Mouse (Mus musculus): ENCODE measurements around the gene Adgrg6. TPM values are rescaled to one million over a fixed set of nuclear protein-coding genes. Genes with fewer than 3 reads are reported as not detected.

The Adgrg6 gene
- polyA plus RNA-seq, 1 experiment from 2014 or later, result 1.0 TPM

DNA sequence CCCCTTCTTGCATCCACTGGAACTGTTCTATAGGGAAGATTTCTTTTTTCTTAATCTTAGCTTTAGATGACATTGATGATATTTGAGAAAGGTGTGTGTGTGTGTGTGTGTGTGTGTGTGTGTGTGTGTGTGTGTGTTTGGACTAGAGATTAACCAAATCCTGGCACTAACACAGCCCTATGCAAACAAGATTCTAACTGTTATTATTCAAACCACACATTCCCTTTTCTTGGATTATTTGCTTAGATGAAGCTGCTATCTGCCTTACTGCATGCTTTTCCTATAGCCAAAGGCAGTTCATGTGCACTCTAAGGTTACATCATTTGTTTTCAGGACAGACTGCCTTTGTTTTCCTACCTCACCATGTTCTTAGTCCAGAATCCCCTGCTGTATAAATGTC lies 25.7 kb upstream of the Adgrg6 start:
- H3K4me1 ChIP-seq (replicated peaks; ENCODE audit: control insufficient read depth, insufficient read depth, low read length), result no peaks in the 10 kb centered on the region
- no peaks in the 10 kb centered on the region for H3K27me3 ChIP-seq (replicated peaks; ENCODE audit: control insufficient read depth, insufficient read depth, low read length)
- H3K36me3 ChIP-seq (ENCODE audit: control insufficient read depth, insufficient read depth), result no peaks in the 10 kb centered on the region
- H3K4me3 ChIP-seq (ENCODE audit: low read depth, low read length), result no peak overlapping the region
- no peak overlapping the region for H3K27ac ChIP-seq (ENCODE audit: low read depth, low read length)
- TF ChIP-seq CTCF (IDR thresholded peaks at IDR 0.05; ENCODE audit: low read depth), result no peak
- no peak overlapping the region for H3K9ac ChIP-seq (ENCODE audit: low read depth, low read length)
- ATAC-seq, result no peak
- no peaks in the 10 kb centered on the region for H3K9me3 ChIP-seq (ENCODE audit: control insufficient read depth)
- no peak overlapping the region for H3K4me2 ChIP-seq (replicated peaks; ENCODE audit: low read depth)

DNA sequence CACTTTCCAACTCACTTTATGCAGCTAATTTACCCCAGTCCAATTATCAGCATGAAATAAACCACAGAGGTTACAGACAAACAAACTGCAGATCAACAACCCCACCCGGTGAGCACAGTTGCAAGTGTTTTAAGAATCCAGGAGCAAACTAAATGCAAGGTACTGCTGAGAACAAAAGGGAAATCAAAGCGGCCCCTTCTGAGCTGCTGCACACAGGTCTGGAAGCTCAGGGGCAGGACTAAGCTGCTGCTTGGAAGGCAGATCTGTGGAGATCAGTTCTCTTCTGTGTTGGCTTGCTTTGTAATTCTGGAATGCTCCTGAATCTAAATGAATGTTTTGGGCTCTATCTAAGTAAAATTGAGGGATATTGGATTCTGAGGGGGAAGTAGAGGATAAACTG lies 25.2 kb upstream of the Adgrg6 start:
- no peak for TF ChIP-seq CTCF (IDR thresholded peaks at IDR 0.05; ENCODE audit: low read depth)
- WGBS, result 14% methylated on average over 2 of the region's 2 CpGs
- H3K4me1 ChIP-seq (replicated peaks; ENCODE audit: control insufficient read depth, insufficient read depth, low read length), result no peaks in the 10 kb centered on the region
- H3K27me3 ChIP-seq (replicated peaks; ENCODE audit: control insufficient read depth, insufficient read depth, low read length), result no peaks in the 10 kb centered on the region
- H3K9ac ChIP-seq (ENCODE audit: low read depth, low read length), result no peak overlapping the region
- H3K36me3 ChIP-seq (ENCODE audit: control insufficient read depth, insufficient read depth), result no peaks in the 10 kb centered on the region
- H3K4me3 ChIP-seq (ENCODE audit: low read depth, low read length), result no peak overlapping the region
- no peaks in the 10 kb centered on the region for H3K9me3 ChIP-seq (ENCODE audit: control insufficient read depth)
- no peak overlapping the region for H3K4me2 ChIP-seq (replicated peaks; ENCODE audit: low read depth)
- no peak overlapping the region for H3K27ac ChIP-seq (ENCODE audit: low read depth, low read length)
- no peak for ATAC-seq

DNA sequence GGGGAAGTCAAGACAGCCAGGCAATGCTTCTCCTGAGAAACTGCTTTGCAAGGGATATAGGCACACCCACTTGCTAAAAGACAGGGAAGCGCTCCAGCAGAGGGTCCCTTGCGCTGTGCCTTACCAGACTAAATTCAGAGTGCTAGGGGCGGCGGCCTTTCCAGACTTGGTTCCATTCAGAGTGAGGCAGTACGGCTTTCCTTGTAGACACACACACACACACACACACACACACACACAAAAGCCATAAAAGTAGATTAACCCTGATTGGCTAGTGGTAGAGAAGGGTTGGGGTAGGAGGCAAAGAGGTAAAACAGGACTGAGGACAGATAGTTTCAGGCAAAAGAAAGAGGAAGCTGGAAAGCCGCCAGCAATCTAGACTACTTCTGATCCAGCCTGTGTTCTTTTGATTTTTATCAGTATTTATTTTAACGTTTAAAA lies 672 bp upstream of the Adgrg6 start:
- Histone ChIP-seq H3K9ac (ENCODE audit: low read depth, low read length) (no peak overlapping the region), H3K4me1 (replicated peaks; ENCODE audit: control insufficient read depth, insufficient read depth, low read length) (no peaks in the 10 kb centered on the region), H3K9me3 (ENCODE audit: control insufficient read depth) (no peaks in the 10 kb centered on the region), H3K36me3 (ENCODE audit: control insufficient read depth, insufficient read depth) (no peaks in the 10 kb centered on the region), H3K27ac (ENCODE audit: low read depth, low read length) (no peak overlapping the region), H3K4me2 (replicated peaks; ENCODE audit: low read depth) (peak overlapping the region; percentile 99), H3K27me3 (replicated peaks; ENCODE audit: control insufficient read depth, insufficient read depth, low read length) (peaks cover 5% of the 10 kb centered on the region; the same call in 1 of the 2 replicates), H3K4me3 (ENCODE audit: low read depth, low read length) (no peak overlapping the region)
- TF ChIP-seq CTCF (IDR thresholded peaks at IDR 0.05; ENCODE audit: low read depth), result no peak
- 32% methylated on average over 7 of the region's 7 CpGs for WGBS
- ATAC-seq, result no peak

DNA sequence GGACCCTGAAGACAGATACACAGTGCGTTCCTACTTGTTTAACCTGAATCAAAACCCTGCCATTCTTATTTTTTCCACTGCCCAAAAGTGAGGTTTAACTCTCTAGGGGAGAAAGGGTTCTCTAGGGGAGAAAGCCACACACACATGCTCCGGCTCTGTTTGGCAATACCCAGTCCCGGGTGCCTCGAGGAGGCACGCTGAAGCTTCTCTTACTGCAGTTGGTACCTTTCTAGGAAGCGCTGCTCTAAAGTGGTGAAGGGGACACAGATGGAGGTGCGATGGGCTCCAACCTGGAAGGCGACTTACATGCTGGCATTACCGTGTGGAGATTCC lies 885 bp downstream of the Adgrg6 start:
- Histone ChIP-seq H3K4me2 (replicated peaks; ENCODE audit: low read depth) (peak overlapping the region; percentile 99), H3K4me1 (replicated peaks; ENCODE audit: control insufficient read depth, insufficient read depth, low read length) (no peaks in the 10 kb centered on the region), H3K27ac (ENCODE audit: low read depth, low read length) (no peak overlapping the region), H3K4me3 (ENCODE audit: low read depth, low read length) (peak overlapping the region; percentile 59), H3K27me3 (replicated peaks; ENCODE audit: control insufficient read depth, insufficient read depth, low read length) (peaks cover 5% of the 10 kb centered on the region; the same call in 1 of the 2 replicates), H3K36me3 (ENCODE audit: control insufficient read depth, insufficient read depth) (no peaks in the 10 kb centered on the region), H3K9me3 (ENCODE audit: control insufficient read depth) (no peaks in the 10 kb centered on the region), H3K9ac (ENCODE audit: low read depth, low read length) (no peak overlapping the region)
- 11% methylated on average over 9 of the region's 9 CpGs for WGBS
- TF ChIP-seq CTCF (IDR thresholded peaks at IDR 0.05; ENCODE audit: low read depth), result no peak
- ATAC-seq, result no peak

DNA sequence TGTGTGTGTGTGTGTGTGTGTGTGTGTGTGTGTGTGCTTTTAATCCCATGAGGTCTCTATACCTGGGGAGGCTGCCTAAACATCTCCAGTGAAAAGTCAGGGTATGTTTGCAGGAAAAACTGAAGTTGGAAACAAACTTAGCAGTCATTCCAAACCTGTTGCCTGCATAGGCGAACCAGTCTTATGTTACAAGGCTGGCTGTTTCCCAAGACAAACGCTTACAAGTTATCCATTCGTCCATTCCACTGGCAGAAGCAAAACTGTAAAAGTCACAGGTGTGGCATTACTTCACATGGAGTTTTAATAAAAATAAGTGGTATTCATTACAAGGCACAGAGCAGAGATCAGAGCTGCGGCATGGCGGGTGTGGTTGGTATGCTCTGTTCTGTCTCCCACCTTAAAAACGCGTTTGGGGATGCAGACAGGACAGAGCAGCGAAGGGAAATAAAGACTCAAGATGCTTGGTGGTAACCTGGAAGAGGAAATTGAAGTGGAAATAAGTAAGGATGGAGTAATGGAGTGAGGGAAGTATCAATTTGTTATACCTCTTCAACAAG lies 1.9 kb downstream of the Adgrg6 start:
- Histone ChIP-seq H3K36me3 (ENCODE audit: control insufficient read depth, insufficient read depth) (no peaks in the 10 kb centered on the region), H3K4me2 (replicated peaks; ENCODE audit: low read depth) (no peak overlapping the region), H3K9ac (ENCODE audit: low read depth, low read length) (no peak overlapping the region), H3K27ac (ENCODE audit: low read depth, low read length) (no peak overlapping the region), H3K27me3 (replicated peaks; ENCODE audit: control insufficient read depth, insufficient read depth, low read length) (peaks cover 5% of the 10 kb centered on the region; the same call in 1 of the 2 replicates), H3K4me1 (replicated peaks; ENCODE audit: control insufficient read depth, insufficient read depth, low read length) (no peaks in the 10 kb centered on the region), H3K4me3 (ENCODE audit: low read depth, low read length) (no peak overlapping the region), H3K9me3 (ENCODE audit: control insufficient read depth) (no peaks in the 10 kb centered on the region)
- no peak for TF ChIP-seq CTCF (IDR thresholded peaks at IDR 0.05; ENCODE audit: low read depth)
- no peak for ATAC-seq
- WGBS, result 74% methylated on average over 8 of the region's 8 CpGs

DNA sequence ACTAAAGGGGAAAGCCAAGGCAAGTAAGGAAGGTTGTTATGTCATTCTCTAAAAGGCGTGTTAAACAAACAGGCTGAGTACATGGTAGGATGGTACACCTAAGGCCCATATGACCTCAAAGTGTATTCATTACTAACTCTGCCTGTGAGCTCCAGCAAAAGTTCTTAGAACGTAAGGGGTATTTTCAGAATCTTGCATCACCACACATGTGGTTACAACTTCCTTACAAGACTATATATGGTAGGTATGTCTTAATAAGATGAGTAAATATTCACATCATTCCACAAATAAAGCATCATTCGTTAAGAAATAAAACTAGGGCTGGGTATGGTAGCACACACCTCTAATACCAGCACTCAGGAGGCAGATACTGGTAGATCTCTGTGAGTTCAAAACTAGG lies 8.4 kb downstream of the Adgrg6 start:
- no peaks in the 10 kb centered on the region for H3K36me3 ChIP-seq (ENCODE audit: control insufficient read depth, insufficient read depth)
- H3K27ac ChIP-seq (ENCODE audit: low read depth, low read length), result no peak overlapping the region
- no peaks in the 10 kb centered on the region for H3K4me1 ChIP-seq (replicated peaks; ENCODE audit: control insufficient read depth, insufficient read depth, low read length)
- WGBS, result 88% methylated on average over 3 of the region's 3 CpGs
- no peak overlapping the region for H3K9ac ChIP-seq (ENCODE audit: low read depth, low read length)
- H3K4me2 ChIP-seq (replicated peaks; ENCODE audit: low read depth), result no peak overlapping the region
- H3K9me3 ChIP-seq (ENCODE audit: control insufficient read depth), result no peaks in the 10 kb centered on the region
- no peak for ATAC-seq
- H3K4me3 ChIP-seq (ENCODE audit: low read depth, low read length), result no peak overlapping the region
- no peak for TF ChIP-seq CTCF (IDR thresholded peaks at IDR 0.05; ENCODE audit: low read depth)
- H3K27me3 ChIP-seq (replicated peaks; ENCODE audit: control insufficient read depth, insufficient read depth, low read length), result no peaks in the 10 kb centered on the region

DNA sequence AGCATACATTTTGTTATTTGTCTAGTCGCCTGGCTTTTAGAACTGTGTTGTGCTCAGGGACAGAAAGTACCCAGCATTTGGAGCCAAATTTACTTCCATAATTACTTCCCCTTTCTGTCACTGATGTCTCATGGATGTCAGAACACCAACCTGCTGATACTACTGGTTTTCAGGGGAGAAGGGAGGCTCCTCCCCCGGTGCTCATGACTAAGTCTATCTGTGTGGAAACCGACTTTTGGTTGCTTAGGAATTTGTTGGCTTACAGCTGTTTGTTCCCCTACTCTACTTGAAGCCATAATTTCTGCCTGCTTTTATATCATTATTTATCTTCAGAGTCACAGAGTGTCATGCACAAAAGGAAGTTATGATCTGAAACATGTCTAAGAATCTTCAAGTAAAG lies 14.4 kb downstream of the Adgrg6 start:
- no peak overlapping the region for H3K4me3 ChIP-seq (ENCODE audit: low read depth, low read length)
- WGBS, result 70% methylated on average over 3 of the region's 3 CpGs
- no peak for ATAC-seq
- no peak overlapping the region for H3K9ac ChIP-seq (ENCODE audit: low read depth, low read length)
- H3K4me1 ChIP-seq (replicated peaks; ENCODE audit: control insufficient read depth, insufficient read depth, low read length), result no peaks in the 10 kb centered on the region
- no peaks in the 10 kb centered on the region for H3K36me3 ChIP-seq (ENCODE audit: control insufficient read depth, insufficient read depth)
- H3K27ac ChIP-seq (ENCODE audit: low read depth, low read length), result no peak overlapping the region
- TF ChIP-seq CTCF (IDR thresholded peaks at IDR 0.05; ENCODE audit: low read depth), result no peak
- H3K9me3 ChIP-seq (ENCODE audit: control insufficient read depth), result no peaks in the 10 kb centered on the region
- no peak overlapping the region for H3K4me2 ChIP-seq (replicated peaks; ENCODE audit: low read depth)
- no peaks in the 10 kb centered on the region for H3K27me3 ChIP-seq (replicated peaks; ENCODE audit: control insufficient read depth, insufficient read depth, low read length)

Data from intestine, postnatal 0 days (tissue).